Mouse (Mus musculus) lung, adult 2 months (tissue): ENCODE measurements around the gene Psmc3.

Source experiments
- CTCF ChIP-seq: fragments of 200-500 bp; IDR thresholded peaks from 2 replicates; pipeline ENCODE4 v1.5.1; 2011; ENCODE audit warnings: mild to moderate bottlenecking, low read length, control low read depth; ENCODE audit not compliant: insufficient read depth
- POLR2A ChIP-seq: fragments of 200-500 bp; IDR thresholded peaks from 2 replicates; pipeline ENCODE4 v1.6.1; 2011; ENCODE audit warnings: low read depth, mild to moderate bottlenecking, control low read depth, low read length, borderline replicate concordance; ENCODE audit errors: extremely low read depth

- TF ChIP-seq POLR2A (no peak), CTCF (peak; percentile 70)
Measured at GRCm38 (mm10) chr2:91065544-91065943, 11.7 kb downstream of the Psmc3 start.
